Mouse (Mus musculus) forebrain, postnatal 0 days (tissue): ENCODE measurements around the gene Hspg2. TPM values are rescaled to one million over a fixed set of nuclear protein-coding genes. Genes with fewer than 3 reads are reported as not detected.

Experiments used
- ATAC-seq: fragments of 200-750 bp; cut with Nextera tagmentation; 2 replicates; pipeline ENCODE4 v1.8.0; 2017; ENCODE audit warnings: mild to moderate bottlenecking, moderate library complexity
- DNase-seq: peaks from one replicate; pipeline ENCODE4 v3.0.0-alpha.2; 2015
- H3K27ac ChIP-seq: fragments of 300-500 bp; sonication (generic); 2 replicates; pipeline ENCODE4 v1.5.1; 2014; ENCODE audit warnings: low read depth, mild to moderate bottlenecking, antibody characterized with exemption, low read length, moderate library complexity, mixed read lengths
- H3K27me3 ChIP-seq: fragments of 300-500 bp; sonication (generic); 2 replicates; pipeline ENCODE4 v1.6.1; 2014; ENCODE audit warnings: mild to moderate bottlenecking, low read length, mixed read lengths; ENCODE audit not compliant: insufficient read depth
- H3K36me3 ChIP-seq: fragments of 300-500 bp; sonication (generic); 2 replicates; pipeline ENCODE4 v1.6.1; 2014; ENCODE audit warnings: mild to moderate bottlenecking, moderate library complexity; ENCODE audit not compliant: insufficient read depth
- H3K4me1 ChIP-seq: fragments of 300-500 bp; sonication (generic); 2 replicates; pipeline ENCODE4 v1.6.1; 2014; ENCODE audit warnings: antibody characterized with exemption; ENCODE audit not compliant: insufficient read depth
- H3K4me2 ChIP-seq: fragments of 300-500 bp; sonication (generic); 2 replicates; pipeline ENCODE4 v1.6.1; 2014; ENCODE audit warnings: low read depth, mild to moderate bottlenecking, moderate library complexity
- H3K4me3 ChIP-seq: fragments of 300-500 bp; sonication (generic); 2 replicates; pipeline ENCODE4 v1.5.1; 2014; ENCODE audit warnings: low read depth, low read length, mixed read lengths
- H3K9ac ChIP-seq: fragments of 300-500 bp; sonication (generic); 2 replicates; pipeline ENCODE4 v1.6.1; 2014; ENCODE audit warnings: mild to moderate bottlenecking
- H3K9me3 ChIP-seq: fragments of 300-500 bp; sonication (generic); 2 replicates; pipeline ENCODE4 v1.6.1; 2016; ENCODE audit warnings: low read length
- CTCF ChIP-seq: sonication (generic); IDR thresholded peaks from 2 replicates; pipeline ENCODE4 v1.5.1; 2016; ENCODE audit warnings: antibody characterized with exemption, control low read depth, low read depth
- whole genome bisulfite sequencing: fragments of 180-500 bp; shearing (Covaris S2); extraction: QIAGEN DNeasy Blood & Tissue Kit; methylation state at CpG from one replicate; pipeline ENCODE4 v1.1.7; 2014; 5-methylcytosine and 5-hydroxymethylcytosine counted together
- polyA plus RNA-seq: library from polyadenylated mRNA; unstranded; fragments of >200 nt; fragmentation: Nextera tagmentation; extraction: Ambion mirVana; gene quantifications from 2 replicates; pipeline ENCODE4 v1.2.1, GENCODE M21; 2015
- total RNA-seq: library from RNA; depleted of rRNA; stranded (reverse); fragments of >200 nt; gene quantifications from 2 replicates; pipeline ENCODE4 v1.2.3, GENCODE M21; 2014

Hspg2 gene
- total and polyA plus RNA-seq, 2 experiments from 2014 or later: 2.3 to 22.6 TPM

DNA sequence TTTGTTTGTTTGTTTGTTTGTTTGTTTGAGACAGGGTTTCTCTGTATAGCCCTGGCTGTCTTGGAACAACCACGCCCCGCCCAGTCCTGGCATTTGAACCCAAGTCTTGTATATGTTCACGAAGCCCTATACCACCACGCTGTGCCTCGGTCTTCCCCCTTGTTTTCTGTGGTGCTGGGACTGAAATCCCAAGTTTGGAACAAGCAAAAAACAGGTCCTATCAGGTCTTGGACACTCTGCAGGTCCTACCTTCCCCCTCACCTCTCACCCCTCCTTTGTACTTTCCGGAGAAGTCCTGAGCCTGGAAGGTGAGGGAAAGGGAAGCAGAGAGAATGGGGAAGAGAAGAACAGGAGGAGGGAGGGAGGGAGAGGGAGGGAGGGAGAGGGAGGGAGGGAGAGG is 16.4 kb upstream of the Hspg2 start:
- WGBS: 95% methylated on average over 6 of the region's 6 CpGs
- ATAC-seq: no peak
- Histone ChIP-seq H3K9me3 (no peaks in the 10 kb centered on the region), H3K4me1 (no peaks in the 10 kb centered on the region; the same call in 1 of the 2 replicates), H3K27ac (no peak overlapping the region), H3K4me3 (no peak overlapping the region), H3K36me3 (no peaks in the 10 kb centered on the region), H3K27me3 (no peaks in the 10 kb centered on the region), H3K9ac (no peak overlapping the region), H3K4me2 (no peak overlapping the region)
- no peak for TF ChIP-seq CTCF
- DNase-seq: no peak

DNA sequence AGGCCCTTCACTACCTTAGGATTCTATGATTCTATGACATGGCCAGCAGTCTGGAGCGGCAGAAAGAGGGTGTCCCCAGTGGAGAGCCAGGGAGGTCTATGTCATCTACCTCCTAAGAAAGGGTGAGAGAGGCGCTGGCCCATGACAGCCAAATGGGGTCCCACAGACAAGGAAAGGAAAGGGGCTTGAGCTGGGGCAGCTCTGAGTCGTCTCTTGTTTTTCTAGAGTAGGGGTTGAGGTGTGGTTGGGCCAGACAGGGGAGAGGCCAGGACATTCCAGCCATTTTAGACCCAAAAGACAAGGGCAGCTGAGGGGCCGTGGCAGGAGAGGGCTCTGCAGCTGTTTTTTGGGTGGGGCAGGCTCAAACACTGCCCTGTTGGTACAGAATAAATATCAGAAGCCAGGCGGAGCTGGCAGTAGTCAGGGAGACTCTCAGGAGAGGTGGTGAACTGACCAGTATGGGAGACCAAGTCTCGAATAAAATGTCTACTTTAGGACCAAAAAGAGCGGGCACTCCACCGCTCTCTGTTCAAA is 15.3 kb upstream of the Hspg2 start, which contains the start of gene 1700013G24Rik:
Gene 1700013G24Rik, plus strand, starts transcription at position 51 of the 534 bp plus-strand sequence.
- TF ChIP-seq CTCF: no peak
- no peaks in the 10 kb centered on the region for H3K36me3 ChIP-seq
- DNase-seq: no peak
- H3K4me1 ChIP-seq: no peaks in the 10 kb centered on the region
- 83% methylated on average over 8 of the region's 8 CpGs for WGBS
- H3K4me3 ChIP-seq: no peak within 1 kb of the TSS
- no peak within 1 kb of the TSS for H3K9ac ChIP-seq
- no peak within 1 kb of the TSS for H3K4me2 ChIP-seq
- no peaks in the 10 kb centered on the region for H3K9me3 ChIP-seq
- H3K27me3 ChIP-seq: no peaks in the 10 kb centered on the region
- no peak within 1 kb of the TSS for H3K27ac ChIP-seq
- ATAC-seq: no peak

DNA sequence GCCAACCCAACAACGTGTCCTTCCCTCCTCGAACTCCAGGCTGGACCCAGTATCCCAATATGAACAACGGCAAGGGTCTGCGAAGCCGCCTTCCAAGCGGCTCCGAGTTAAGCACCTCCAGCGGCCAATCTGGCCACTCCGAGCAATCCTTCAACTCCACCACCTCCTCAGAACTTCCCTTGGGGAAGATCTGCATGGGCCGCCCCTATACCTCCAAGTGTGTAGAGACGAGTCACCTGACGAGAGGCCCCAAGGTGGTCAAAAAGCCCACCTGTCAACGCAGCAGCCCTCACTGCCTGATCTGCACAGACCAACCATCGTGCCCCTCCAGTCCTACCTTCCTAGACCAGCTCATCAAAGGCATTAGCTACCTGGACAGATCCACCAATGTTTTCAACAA is 14.0 kb upstream of the Hspg2 start:
- no peak overlapping the region for H3K9ac ChIP-seq
- no peak overlapping the region for H3K4me3 ChIP-seq
- DNase-seq: no peak
- H3K27ac ChIP-seq: no peak overlapping the region
- ATAC-seq: no peak
- H3K4me1 ChIP-seq: no peaks in the 10 kb centered on the region
- H3K27me3 ChIP-seq: no peaks in the 10 kb centered on the region
- no peak overlapping the region for H3K4me2 ChIP-seq
- no peaks in the 10 kb centered on the region for H3K36me3 ChIP-seq
- TF ChIP-seq CTCF: no peak
- WGBS: 93% methylated on average over 14 of the region's 14 CpGs
- no peaks in the 10 kb centered on the region for H3K9me3 ChIP-seq

DNA sequence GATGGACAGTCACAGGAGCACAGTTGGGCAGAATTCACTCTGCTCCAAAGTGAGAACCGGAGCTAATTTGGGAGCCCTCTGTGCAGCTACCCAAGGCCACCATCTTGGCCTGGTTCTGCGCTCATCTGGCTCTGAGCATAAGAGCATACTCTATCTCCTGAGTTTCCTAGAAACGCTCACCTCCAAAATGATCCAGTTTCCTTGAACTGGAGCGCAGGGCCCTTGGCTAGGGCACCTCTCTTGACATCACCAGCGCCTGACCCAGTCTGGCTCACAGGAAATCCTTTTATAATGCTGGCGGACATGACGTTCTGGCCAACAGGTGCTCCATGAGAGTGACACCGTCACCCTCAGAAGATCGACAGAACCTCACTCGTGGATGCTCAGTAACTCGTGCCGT is 12.0 kb upstream of the Hspg2 start:
- Histone ChIP-seq H3K4me1 (no peaks in the 10 kb centered on the region), H3K27me3 (no peaks in the 10 kb centered on the region), H3K9ac (no peak overlapping the region), H3K36me3 (no peaks in the 10 kb centered on the region), H3K27ac (no peak overlapping the region), H3K4me2 (no peak overlapping the region), H3K4me3 (no peak overlapping the region), H3K9me3 (no peaks in the 10 kb centered on the region)
- 83% methylated on average over 12 of the region's 12 CpGs for WGBS
- DNase-seq (no peak), ATAC-seq (no peak)
- no peak for TF ChIP-seq CTCF

DNA sequence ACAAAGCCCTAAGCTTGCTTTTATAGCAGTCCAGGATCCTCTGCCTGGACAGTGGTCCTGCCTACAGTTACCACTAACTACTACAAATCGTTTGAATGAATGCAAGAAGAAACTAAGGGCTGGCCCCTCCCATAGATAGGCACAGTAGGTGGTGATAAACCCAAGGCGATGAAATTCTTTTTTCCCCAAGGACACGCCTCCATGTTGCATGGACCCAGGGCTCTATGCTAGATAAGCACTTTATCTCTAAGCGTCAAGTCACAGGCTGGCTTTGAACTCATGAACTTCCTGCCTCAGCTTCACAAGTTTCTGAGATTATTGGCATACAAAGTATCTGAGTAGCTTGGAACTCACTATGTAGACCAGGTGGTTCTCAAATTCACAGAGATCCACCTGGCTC is 11.3 kb upstream of the Hspg2 start:
- no peak for TF ChIP-seq CTCF
- no peak for ATAC-seq
- 79% methylated on average over 4 of the region's 4 CpGs for WGBS

DNA sequence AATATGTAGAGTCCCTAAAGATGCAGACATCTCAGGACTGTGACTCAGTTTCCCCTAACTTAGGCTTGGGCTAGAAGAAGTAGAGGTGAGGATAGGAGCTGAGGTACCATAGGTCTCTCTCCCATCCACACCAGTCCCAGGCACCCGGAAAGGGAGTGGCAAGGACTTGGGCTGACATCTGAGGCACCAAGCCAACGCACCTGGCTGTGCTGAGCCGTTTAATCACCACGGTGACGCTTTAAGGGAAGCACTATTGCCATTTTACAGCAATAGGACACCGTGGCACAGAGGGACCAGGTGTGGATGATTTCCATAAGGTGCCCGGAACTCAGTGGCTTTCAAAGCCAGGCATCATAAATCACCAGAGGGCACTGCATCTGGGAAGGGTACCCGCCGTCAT is 10.3 kb upstream of the Hspg2 start:
- 84% methylated on average over 9 of the region's 9 CpGs for WGBS
- no peak for ATAC-seq
- H3K27ac ChIP-seq: no peak overlapping the region
- H3K4me1 ChIP-seq: no peaks in the 10 kb centered on the region
- no peaks in the 10 kb centered on the region for H3K9me3 ChIP-seq
- no peaks in the 10 kb centered on the region for H3K27me3 ChIP-seq
- no peak overlapping the region for H3K4me3 ChIP-seq
- DNase-seq: no peak
- H3K9ac ChIP-seq: no peak overlapping the region
- no peak for TF ChIP-seq CTCF
- H3K4me2 ChIP-seq: no peak overlapping the region
- no peaks in the 10 kb centered on the region for H3K36me3 ChIP-seq

More for the DNA sequence above, 11.3 kb upstream of the Hspg2 start:
- no peaks in the 10 kb centered on the region for H3K9me3 ChIP-seq
- H3K9ac ChIP-seq: no peak overlapping the region
- DNase-seq: no peak
- H3K4me1 ChIP-seq: no peaks in the 10 kb centered on the region
- no peaks in the 10 kb centered on the region for H3K36me3 ChIP-seq
- H3K27me3 ChIP-seq: no peaks in the 10 kb centered on the region
- H3K27ac ChIP-seq: no peak overlapping the region
- no peak overlapping the region for H3K4me3 ChIP-seq
- no peak overlapping the region for H3K4me2 ChIP-seq

DNA sequence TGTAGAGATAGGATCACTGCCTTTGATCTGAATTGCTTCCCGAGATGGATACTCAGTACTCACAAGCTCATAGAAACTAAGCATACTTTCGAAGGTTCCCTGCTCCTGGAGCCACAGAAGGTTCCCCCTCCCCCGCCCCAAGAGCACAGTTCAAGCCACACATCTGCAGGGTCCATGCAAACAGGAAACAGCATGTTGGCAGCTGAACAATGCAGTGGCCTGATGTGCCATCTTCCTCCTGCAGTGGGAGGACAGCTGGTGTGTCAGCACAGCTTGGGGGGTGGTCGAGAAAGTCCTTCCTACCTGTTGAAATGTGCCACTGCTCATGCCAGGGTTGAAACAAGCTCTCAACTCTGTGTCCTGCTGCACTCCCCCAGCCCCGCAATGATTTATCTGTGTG is 9.7 kb upstream of the Hspg2 start:
- WGBS: 81% methylated on average over 5 of the region's 5 CpGs

DNA sequence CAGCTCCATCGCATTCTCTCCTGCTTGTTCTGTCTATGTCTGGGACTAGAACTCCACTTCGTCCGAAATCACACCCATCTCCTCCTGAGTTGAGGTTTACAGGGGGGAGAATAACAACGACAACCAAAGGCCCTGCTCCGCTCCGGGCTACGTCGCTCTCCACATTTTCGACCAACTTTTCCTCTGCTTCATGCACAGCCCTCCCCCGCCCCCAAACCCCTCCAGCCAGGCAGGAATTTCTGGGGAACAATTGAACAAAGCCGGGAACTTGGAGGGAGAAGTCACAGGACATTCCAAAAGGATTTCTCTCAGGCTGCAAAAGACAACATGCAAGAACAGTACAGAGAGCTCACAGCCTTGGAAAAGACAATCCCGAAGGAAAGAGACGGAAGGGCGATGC is 7.9 kb upstream of the Hspg2 start:
- no peaks in the 10 kb centered on the region for H3K36me3 ChIP-seq
- DNase-seq (no peak), ATAC-seq (no peak)
- H3K27me3 ChIP-seq: no peaks in the 10 kb centered on the region
- H3K4me2 ChIP-seq: no peak overlapping the region
- no peak overlapping the region for H3K27ac ChIP-seq
- H3K9ac ChIP-seq: no peak overlapping the region
- H3K4me3 ChIP-seq: no peak overlapping the region
- no peaks in the 10 kb centered on the region for H3K4me1 ChIP-seq
- no peaks in the 10 kb centered on the region for H3K9me3 ChIP-seq
- no peak for TF ChIP-seq CTCF
- WGBS: 64% methylated on average over 14 of the region's 14 CpGs

More for the DNA sequence above, 9.7 kb upstream of the Hspg2 start:
- Histone ChIP-seq H3K4me1 (no peaks in the 10 kb centered on the region), H3K27me3 (no peaks in the 10 kb centered on the region), H3K9me3 (no peaks in the 10 kb centered on the region), H3K4me3 (no peak overlapping the region), H3K4me2 (no peak overlapping the region), H3K27ac (no peak overlapping the region), H3K36me3 (no peaks in the 10 kb centered on the region), H3K9ac (no peak overlapping the region)
- DNase-seq (no peak), ATAC-seq (no peak)
- no peak for TF ChIP-seq CTCF
